Mouse (Mus musculus): ENCODE data around the gene Tspan2. TPM values are rescaled to one million over a fixed set of nuclear protein-coding genes. Genes with fewer than 3 reads are reported as not detected.

Gene Tspan2
- polyA plus RNA-seq, 1 experiment from 2014 or later, result 9.8 TPM

GRCm38 (mm10) chr3:102751136-102751535 lies 16.8 kb downstream of the Tspan2 start:
- WGBS, result 85% methylated on average over 5 of the region's 5 CpGs
- no peak for DNase-seq (ENCODE audit: low spot score)
- no peak overlapping the region for H3K9ac ChIP-seq (ENCODE audit: low read length)
- ATAC-seq (ENCODE audit: insufficient read depth, low FRiP score, low TSS enrichment), result no peak
- H3K9me3 ChIP-seq (ENCODE audit: control insufficient read depth, low read length), result no peaks in the 10 kb centered on the region
- H3K27ac ChIP-seq (ENCODE audit: low read depth, low read length), result no peak overlapping the region
- no peak overlapping the region for H3K4me3 ChIP-seq (ENCODE audit: low read depth, low read length)
- no peaks in the 10 kb centered on the region for H3K27me3 ChIP-seq (ENCODE audit: control insufficient read depth, insufficient read depth, low read length)
- no peaks in the 10 kb centered on the region for H3K4me1 ChIP-seq (ENCODE audit: control insufficient read depth, insufficient read depth, low read length)
- no peak overlapping the region for H3K4me2 ChIP-seq (ENCODE audit: low read depth)
- H3K36me3 ChIP-seq (ENCODE audit: control insufficient read depth, insufficient read depth, low read length), result no peaks in the 10 kb centered on the region

- Histone ChIP-seq H3K9me3 (ENCODE audit: control insufficient read depth, low read length) (no peaks in the 10 kb centered on the region), H3K27me3 (ENCODE audit: control insufficient read depth, insufficient read depth, low read length) (no peaks in the 10 kb centered on the region), H3K4me2 (ENCODE audit: low read depth) (no peak overlapping the region), H3K36me3 (ENCODE audit: control insufficient read depth, insufficient read depth, low read length) (no peaks in the 10 kb centered on the region), H3K9ac (ENCODE audit: low read length) (no peak overlapping the region), H3K4me1 (ENCODE audit: control insufficient read depth, insufficient read depth, low read length) (no peaks in the 10 kb centered on the region), H3K27ac (ENCODE audit: low read depth, low read length) (no peak overlapping the region), H3K4me3 (ENCODE audit: low read depth, low read length) (no peak overlapping the region)
- no peak for DNase-seq (ENCODE audit: low spot score)
- ATAC-seq (ENCODE audit: insufficient read depth, low FRiP score, low TSS enrichment), result no peak
- 96% methylated on average over 3 of the region's 3 CpGs for WGBS
Observed at GRCm38 (mm10) chr3:102751536-102751935, 17.2 kb downstream of the Tspan2 start.

GRCm38 (mm10) chr3:102752053-102752452 lies 17.7 kb downstream of the Tspan2 start:
- ATAC-seq (ENCODE audit: insufficient read depth, low FRiP score, low TSS enrichment) (no peak), DNase-seq (ENCODE audit: low spot score) (no peak)
- no peak overlapping the region for H3K4me2 ChIP-seq (ENCODE audit: low read depth)
- no peaks in the 10 kb centered on the region for H3K9me3 ChIP-seq (ENCODE audit: control insufficient read depth, low read length)
- no peak overlapping the region for H3K27ac ChIP-seq (ENCODE audit: low read depth, low read length)
- no peaks in the 10 kb centered on the region for H3K36me3 ChIP-seq (ENCODE audit: control insufficient read depth, insufficient read depth, low read length)
- no peak overlapping the region for H3K9ac ChIP-seq (ENCODE audit: low read length)
- no peak overlapping the region for H3K4me3 ChIP-seq (ENCODE audit: low read depth, low read length)
- no peaks in the 10 kb centered on the region for H3K4me1 ChIP-seq (ENCODE audit: control insufficient read depth, insufficient read depth, low read length)
- WGBS, result 90% methylated on average over 4 of the region's 4 CpGs
- H3K27me3 ChIP-seq (ENCODE audit: control insufficient read depth, insufficient read depth, low read length), result no peaks in the 10 kb centered on the region

GRCm38 (mm10) chr3:102752457-102752856 lies 18.1 kb downstream of the Tspan2 start:
- Histone ChIP-seq H3K9me3 (ENCODE audit: control insufficient read depth, low read length) (no peaks in the 10 kb centered on the region), H3K4me2 (ENCODE audit: low read depth) (no peak overlapping the region), H3K4me1 (ENCODE audit: control insufficient read depth, insufficient read depth, low read length) (no peaks in the 10 kb centered on the region), H3K27ac (ENCODE audit: low read depth, low read length) (no peak overlapping the region), H3K36me3 (ENCODE audit: control insufficient read depth, insufficient read depth, low read length) (no peaks in the 10 kb centered on the region), H3K27me3 (ENCODE audit: control insufficient read depth, insufficient read depth, low read length) (no peaks in the 10 kb centered on the region), H3K9ac (ENCODE audit: low read length) (no peak overlapping the region), H3K4me3 (ENCODE audit: low read depth, low read length) (no peak overlapping the region)
- ATAC-seq (ENCODE audit: insufficient read depth, low FRiP score, low TSS enrichment) (no peak), DNase-seq (ENCODE audit: low spot score) (no peak)
- 84% methylated on average over 5 of the region's 5 CpGs for WGBS

- Histone ChIP-seq H3K4me3 (ENCODE audit: low read depth, low read length) (no peak overlapping the region), H3K27me3 (ENCODE audit: control insufficient read depth, insufficient read depth, low read length) (no peaks in the 10 kb centered on the region), H3K9ac (ENCODE audit: low read length) (no peak overlapping the region), H3K4me1 (ENCODE audit: control insufficient read depth, insufficient read depth, low read length) (no peaks in the 10 kb centered on the region), H3K4me2 (ENCODE audit: low read depth) (no peak overlapping the region), H3K9me3 (ENCODE audit: control insufficient read depth, low read length) (no peaks in the 10 kb centered on the region), H3K36me3 (ENCODE audit: control insufficient read depth, insufficient read depth, low read length) (no peaks in the 10 kb centered on the region), H3K27ac (ENCODE audit: low read depth, low read length) (no peak overlapping the region)
- ATAC-seq (ENCODE audit: insufficient read depth, low FRiP score, low TSS enrichment), result no peak
- DNase-seq (ENCODE audit: low spot score), result no peak
- WGBS, result 67% methylated on average over 1 of the region's 1 CpGs
Observed at GRCm38 (mm10) chr3:102755801-102756200, 21.5 kb downstream of the Tspan2 start.

- Histone ChIP-seq H3K27me3 (ENCODE audit: control insufficient read depth, insufficient read depth, low read length) (no peaks in the 10 kb centered on the region), H3K4me2 (ENCODE audit: low read depth) (no peak overlapping the region), H3K9me3 (ENCODE audit: control insufficient read depth, low read length) (no peaks in the 10 kb centered on the region), H3K4me3 (ENCODE audit: low read depth, low read length) (no peak overlapping the region), H3K27ac (ENCODE audit: low read depth, low read length) (no peak overlapping the region), H3K36me3 (ENCODE audit: control insufficient read depth, insufficient read depth, low read length) (no peaks in the 10 kb centered on the region), H3K9ac (ENCODE audit: low read length) (no peak overlapping the region), H3K4me1 (ENCODE audit: control insufficient read depth, insufficient read depth, low read length) (no peaks in the 10 kb centered on the region)
- DNase-seq (ENCODE audit: low spot score) (no peak), ATAC-seq (ENCODE audit: insufficient read depth, low FRiP score, low TSS enrichment) (no peak)
- 85% methylated on average over 6 of the region's 6 CpGs for WGBS
Observed at GRCm38 (mm10) chr3:102757019-102757418, 22.7 kb downstream of the Tspan2 start.

- Histone ChIP-seq H3K4me3 (ENCODE audit: low read depth, low read length) (no peak overlapping the region), H3K4me2 (ENCODE audit: low read depth) (no peak overlapping the region), H3K27me3 (ENCODE audit: control insufficient read depth, insufficient read depth, low read length) (no peaks in the 10 kb centered on the region), H3K9ac (ENCODE audit: low read length) (no peak overlapping the region), H3K27ac (ENCODE audit: low read depth, low read length) (no peak overlapping the region), H3K4me1 (ENCODE audit: control insufficient read depth, insufficient read depth, low read length) (peaks cover 7% of the 10 kb centered on the region; the same call in 1 of the 2 replicates), H3K9me3 (ENCODE audit: control insufficient read depth, low read length) (no peaks in the 10 kb centered on the region), H3K36me3 (ENCODE audit: control insufficient read depth, insufficient read depth, low read length) (no peaks in the 10 kb centered on the region)
- no peak for ATAC-seq (ENCODE audit: insufficient read depth, low FRiP score, low TSS enrichment)
- whole genome bisulfite sequencing, result 63% methylated on average over 3 of the region's 3 CpGs
- no peak for DNase-seq (ENCODE audit: low spot score)
Observed at GRCm38 (mm10) chr3:102760236-102760635, 25.9 kb downstream of the Tspan2 start.

- H3K27ac ChIP-seq (ENCODE audit: low read depth, low read length), result no peak overlapping the region
- H3K36me3 ChIP-seq (ENCODE audit: control insufficient read depth, insufficient read depth, low read length), result no peaks in the 10 kb centered on the region
Observed at GRCm38 (mm10) chr3:102762388-102762787, 28.1 kb downstream of the Tspan2 start.

GRCm38 (mm10) chr3:102763713-102764400 lies 29.5 kb downstream of the Tspan2 start:
- WGBS, result 55% methylated on average over 10 of the region's 10 CpGs
- no peak overlapping the region for H3K27ac ChIP-seq (ENCODE audit: low read depth, low read length)
- ATAC-seq (ENCODE audit: insufficient read depth, low FRiP score, low TSS enrichment), result no peak

More at GRCm38 (mm10) chr3:102762388-102762787, 28.1 kb downstream of the Tspan2 start:
- no peak overlapping the region for H3K9ac ChIP-seq (ENCODE audit: low read length)
- WGBS, result 38% methylated on average over 3 of the region's 3 CpGs
- H3K4me1 ChIP-seq (ENCODE audit: control insufficient read depth, insufficient read depth, low read length), result peaks cover 7% of the 10 kb centered on the region; the same call in 1 of the 2 replicates
- no peak overlapping the region for H3K4me2 ChIP-seq (ENCODE audit: low read depth)
- H3K4me3 ChIP-seq (ENCODE audit: low read depth, low read length), result no peak overlapping the region
- no peaks in the 10 kb centered on the region for H3K9me3 ChIP-seq (ENCODE audit: control insufficient read depth, low read length)
- no peaks in the 10 kb centered on the region for H3K27me3 ChIP-seq (ENCODE audit: control insufficient read depth, insufficient read depth, low read length)
- ATAC-seq (ENCODE audit: insufficient read depth, low FRiP score, low TSS enrichment) (no peak), DNase-seq (ENCODE audit: low spot score) (no peak)

More at GRCm38 (mm10) chr3:102763713-102764400, 29.5 kb downstream of the Tspan2 start:
- H3K9me3 ChIP-seq (ENCODE audit: control insufficient read depth, low read length), result no peaks in the 10 kb centered on the region
- 0 out of 2 replicates have a peak overlapping the region, but pooled peaks have one; percentile 14 for H3K9ac ChIP-seq (ENCODE audit: low read length)
- H3K4me2 ChIP-seq (ENCODE audit: low read depth), result no peak overlapping the region
- no peaks in the 10 kb centered on the region for H3K27me3 ChIP-seq (ENCODE audit: control insufficient read depth, insufficient read depth, low read length)
- H3K36me3 ChIP-seq (ENCODE audit: control insufficient read depth, insufficient read depth, low read length), result no peaks in the 10 kb centered on the region
- no peak overlapping the region for H3K4me3 ChIP-seq (ENCODE audit: low read depth, low read length)
- H3K4me1 ChIP-seq (ENCODE audit: control insufficient read depth, insufficient read depth, low read length), result peaks cover 7% of the 10 kb centered on the region; the same call in 1 of the 2 replicates
- no peak for DNase-seq (ENCODE audit: low spot score)
